Mouse (Mus musculus) midbrain, postnatal 0 days (tissue): ENCODE data around the gene Gmcl1. TPM values are rescaled to one million over a fixed set of nuclear protein-coding genes. Genes with fewer than 3 reads are reported as not detected.

Experiments used
- ATAC-seq: fragments of 200-750 bp; cut with Nextera tagmentation; 2 replicates; pipeline ENCODE4 v1.8.0; 2017; ENCODE audit warnings: moderate number of reproducible peaks, mild to moderate bottlenecking, moderate TSS enrichment, moderate library complexity; ENCODE audit not compliant: low FRiP score
- DNase-seq: peaks from one replicate; pipeline ENCODE4 v3.0.0-alpha.2; 2015; ENCODE audit warnings: low spot score
- H3K27ac ChIP-seq: fragments of 300-500 bp; sonication (generic); 2 replicates; pipeline ENCODE4 v1.5.1; 2014; ENCODE audit warnings: low read depth, mild to moderate bottlenecking, low read length, mixed read lengths
- H3K27me3 ChIP-seq: fragments of 300-500 bp; sonication (generic); 2 replicates; pipeline ENCODE4 v1.6.1; 2014; ENCODE audit warnings: low read length, control low read depth, mixed read lengths; ENCODE audit not compliant: insufficient read depth
- H3K36me3 ChIP-seq: fragments of 300-500 bp; sonication (generic); 2 replicates; pipeline ENCODE4 v1.6.1; 2014; ENCODE audit warnings: low read length, control low read depth, mixed read lengths; ENCODE audit not compliant: insufficient read depth
- H3K4me1 ChIP-seq: fragments of 300-500 bp; sonication (generic); 2 replicates; pipeline ENCODE4 v1.6.1; 2014; ENCODE audit warnings: mild to moderate bottlenecking, control low read depth, antibody characterized with exemption, low read length, mixed read lengths; ENCODE audit not compliant: insufficient read depth
- H3K4me2 ChIP-seq: fragments of 300-500 bp; sonication (generic); 2 replicates; pipeline ENCODE4 v1.6.1; 2014; ENCODE audit warnings: low read depth, mild to moderate bottlenecking, low read length, mixed read lengths; ENCODE audit not compliant: poor library complexity, severe bottlenecking
- H3K4me3 ChIP-seq: fragments of 300-500 bp; sonication (generic); 2 replicates; pipeline ENCODE4 v1.5.1; 2014; ENCODE audit warnings: low read depth, mild to moderate bottlenecking, low read length, moderate library complexity
- H3K9ac ChIP-seq: fragments of 300-500 bp; sonication (generic); replicated peaks from 2 replicates; pipeline ENCODE4 v1.6.1; 2014; ENCODE audit warnings: mild to moderate bottlenecking, low read length, moderate library complexity, mixed read lengths; ENCODE audit not compliant: poor library complexity, severe bottlenecking
- H3K9me3 ChIP-seq: fragments of 300-500 bp; sonication (generic); 2 replicates; pipeline ENCODE4 v1.6.1; 2016; ENCODE audit warnings: low read length, control low read depth
- CTCF ChIP-seq: IDR thresholded peaks from 2 replicates; pipeline ENCODE4 v1.5.1; 2016; ENCODE audit warnings: antibody characterized with exemption, mild to moderate bottlenecking
- WGBS: fragments of 180-500 bp; shearing (Covaris S2); extraction: QIAGEN DNeasy Blood & Tissue Kit; methylation state at CpG from one replicate; pipeline ENCODE4 v1.1.7; 2014; 5-methylcytosine and 5-hydroxymethylcytosine counted together
- polyA plus RNA-seq: library from polyadenylated mRNA; unstranded; fragments of >200 nt; fragmentation: Nextera tagmentation; extraction: Ambion mirVana; gene quantifications from 2 replicates; pipeline ENCODE4 v1.2.1, GENCODE M21; 2015
- total RNA-seq: library from RNA; depleted of rRNA; stranded (reverse); fragments of >200 nt; gene quantifications from 2 replicates; pipeline ENCODE4 v1.2.3, GENCODE M21; 2014

Gmcl1 gene
- total and polyA plus RNA-seq, 2 experiments from 2014 or later: 18.0 to 22.4 TPM

DNA sequence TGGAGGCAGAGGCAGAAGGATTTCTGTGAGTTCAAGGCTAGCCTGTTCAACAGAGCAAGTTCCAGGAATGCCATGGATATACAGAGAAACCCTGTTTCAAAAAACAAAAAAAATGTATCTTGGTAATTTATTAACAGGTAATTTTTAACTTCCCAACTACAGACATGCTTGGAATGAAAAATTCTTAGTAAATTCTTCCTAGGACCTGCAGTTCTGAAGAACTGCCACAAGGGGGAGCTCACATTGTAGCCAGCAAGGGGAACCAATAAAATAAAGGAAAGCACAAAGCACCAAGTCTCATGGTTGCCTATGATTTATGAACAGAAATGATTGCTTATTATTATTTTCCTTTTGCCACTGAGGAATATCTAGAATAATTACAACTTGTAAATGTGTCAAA is 14.0 kb upstream of the Gmcl1 start:
- no peak overlapping the region for H3K4me3 ChIP-seq
- no peaks in the 10 kb centered on the region for H3K36me3 ChIP-seq
- no peak overlapping the region for H3K9ac ChIP-seq
- no peak overlapping the region for H3K4me2 ChIP-seq
- no peak for ATAC-seq
- no peaks in the 10 kb centered on the region for H3K4me1 ChIP-seq
- H3K27me3 ChIP-seq: no peaks in the 10 kb centered on the region
- peak; percentile 71 for DNase-seq
- no peaks in the 10 kb centered on the region for H3K9me3 ChIP-seq
- peak; percentile 96 for TF ChIP-seq CTCF
- H3K27ac ChIP-seq: no peak overlapping the region

- Histone ChIP-seq H3K4me1 (no peaks in the 10 kb centered on the region), H3K36me3 (no peaks in the 10 kb centered on the region), H3K27me3 (no peaks in the 10 kb centered on the region), H3K4me3 (no peak overlapping the region), H3K4me2 (no peak overlapping the region), H3K27ac (no peak overlapping the region), H3K9me3 (no peaks in the 10 kb centered on the region), H3K9ac (no peak overlapping the region)
- ATAC-seq (no peak), DNase-seq (no peak)
- no peak for TF ChIP-seq CTCF
- WGBS: 42% methylated on average over 3 of the region's 3 CpGs
Observed at GRCm38 (mm10) chr6:86740652-86741051, 7.5 kb upstream of the Gmcl1 start.

DNA sequence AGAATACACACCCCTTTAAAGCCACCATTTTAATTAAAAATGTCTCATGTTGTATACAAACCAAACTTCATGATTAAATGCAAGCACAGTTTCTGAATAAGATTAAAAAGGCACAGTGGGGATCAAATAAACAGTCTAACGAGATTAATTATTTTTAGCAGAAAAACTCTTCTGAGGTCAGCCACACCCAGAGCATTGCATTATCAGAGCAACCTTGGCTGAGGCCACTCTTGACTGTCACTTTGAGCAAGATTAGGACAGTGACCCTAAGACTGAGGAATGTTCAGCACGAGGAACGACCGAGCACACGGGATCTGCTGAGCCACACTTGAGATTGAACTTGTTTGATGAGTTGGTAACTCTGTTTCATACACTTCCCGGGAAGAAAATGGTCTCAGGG is 3.6 kb upstream of the Gmcl1 start:
- 81% methylated on average over 6 of the region's 6 CpGs for WGBS
- Histone ChIP-seq H3K9ac (no peak overlapping the region), H3K4me3 (no peak overlapping the region), H3K9me3 (no peaks in the 10 kb centered on the region), H3K36me3 (no peaks in the 10 kb centered on the region), H3K4me2 (no peak overlapping the region), H3K27me3 (no peaks in the 10 kb centered on the region), H3K27ac (no peak overlapping the region), H3K4me1 (no peaks in the 10 kb centered on the region)
- ATAC-seq: no peak
- TF ChIP-seq CTCF: no peak
- DNase-seq: no peak

GRCm38 (mm10) chr6:86736313-86736712 is 3.1 kb upstream of the Gmcl1 start:
- Histone ChIP-seq H3K4me1 (peaks cover 2% of the 10 kb centered on the region; the same call in 1 of the 2 replicates), H3K9ac (no peak overlapping the region; the same call in 1 of the 2 replicates), H3K4me2 (no peak overlapping the region), H3K4me3 (no peak overlapping the region), H3K27me3 (no peaks in the 10 kb centered on the region), H3K27ac (no peak overlapping the region), H3K36me3 (no peaks in the 10 kb centered on the region), H3K9me3 (no peaks in the 10 kb centered on the region)
- TF ChIP-seq CTCF: no peak
- WGBS: 90% methylated on average over 4 of the region's 4 CpGs
- no peak for ATAC-seq
- no peak for DNase-seq

DNA sequence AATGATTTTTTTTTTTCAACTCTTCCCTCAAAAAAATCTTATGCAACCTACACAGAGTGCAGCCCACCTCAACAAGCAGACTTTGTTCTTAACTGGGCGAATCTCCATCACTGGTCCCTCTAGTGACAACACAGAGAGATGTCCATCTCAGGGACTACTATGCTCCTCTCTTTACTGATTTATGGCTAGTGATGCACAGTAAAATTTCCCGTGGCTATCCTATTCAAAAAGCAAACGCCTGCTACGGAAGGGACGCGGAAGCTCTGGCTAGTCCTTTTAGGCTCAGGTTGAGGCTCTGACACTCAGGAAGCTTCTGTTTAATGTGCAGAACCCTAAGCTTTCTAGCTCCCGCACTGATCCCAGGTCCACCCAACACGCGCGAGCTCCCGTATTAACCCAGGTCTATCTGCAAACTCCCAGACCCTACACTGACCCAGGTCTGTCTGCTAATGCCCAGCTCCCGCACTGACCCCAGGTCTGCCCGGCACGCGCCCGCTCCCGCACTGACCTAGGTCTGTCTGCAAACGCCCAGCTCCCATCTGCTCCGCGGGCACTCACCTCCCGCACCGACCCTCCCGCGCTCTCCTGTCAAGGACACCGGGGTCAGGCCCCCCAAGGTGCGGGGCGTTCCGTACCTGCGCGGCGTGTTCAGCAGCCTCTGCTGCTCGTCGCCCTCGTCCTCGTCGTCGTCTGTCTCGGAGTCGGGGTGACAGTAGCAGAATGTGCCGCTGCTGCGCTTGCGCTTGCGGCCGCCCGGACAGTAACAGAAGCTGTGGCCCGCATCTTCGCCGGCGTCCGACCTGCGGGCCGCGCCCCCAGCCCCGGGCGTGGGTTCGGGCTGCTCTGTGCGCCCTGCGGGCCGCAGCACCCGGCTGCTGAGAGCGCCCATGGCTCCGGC is 658 bp downstream of the Gmcl1 start:
- ATAC-seq: peak; percentile 67
- Histone ChIP-seq H3K4me3 (peak overlapping the region; percentile 96), H3K27ac (peak overlapping the region; percentile 92), H3K9ac (peak overlapping the region; percentile 91), H3K9me3 (no peaks in the 10 kb centered on the region), H3K36me3 (peaks cover 2% of the 10 kb centered on the region; the same call in 1 of the 2 replicates), H3K27me3 (no peaks in the 10 kb centered on the region), H3K4me2 (peak overlapping the region; percentile 92), H3K4me1 (peaks cover 5% of the 10 kb centered on the region; the same call in 1 of the 2 replicates)
- WGBS: under 1% methylated on average over 54 of the region's 62 CpGs
- peak; percentile 29 for TF ChIP-seq CTCF
- peak; percentile 37 for DNase-seq

DNA sequence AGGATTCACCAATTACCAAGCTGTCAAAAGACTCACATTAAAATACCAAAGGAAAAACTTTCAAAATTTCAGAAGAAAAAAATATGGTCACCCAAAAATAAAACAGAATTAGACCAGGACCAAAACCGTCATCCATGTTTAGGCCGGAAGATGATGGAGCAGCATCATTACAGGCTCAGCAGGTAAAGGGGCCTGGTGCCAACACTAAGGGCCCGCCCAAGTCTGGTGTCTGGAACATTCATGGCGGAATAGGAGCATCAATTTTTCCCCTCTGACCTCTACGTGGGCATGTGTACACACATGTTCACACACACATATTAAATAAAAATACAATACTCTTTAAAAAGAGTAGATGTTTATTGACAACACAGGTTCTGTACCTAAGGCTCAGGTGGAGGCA is 4.5 kb downstream of the Gmcl1 start:
- Histone ChIP-seq H3K27me3 (no peaks in the 10 kb centered on the region), H3K4me3 (no peak overlapping the region), H3K4me1 (peaks cover 5% of the 10 kb centered on the region; the same call in 1 of the 2 replicates), H3K27ac (no peak overlapping the region), H3K36me3 (peaks cover 6% of the 10 kb centered on the region; the same call in 1 of the 2 replicates), H3K9me3 (no peaks in the 10 kb centered on the region), H3K9ac (no peak overlapping the region), H3K4me2 (no peak overlapping the region)
- TF ChIP-seq CTCF: no peak
- ATAC-seq: no peak
- 92% methylated on average over 5 of the region's 5 CpGs for WGBS
- DNase-seq: no peak
